Mouse (Mus musculus): ENCODE measurements at regions not wholly inside any gene's neighbourhood (a gene's known extent, or its start where the extent isn't known, plus 50 kb on each side); places are given as distances from the start of the nearest gene placed in this dataset.

DNA sequence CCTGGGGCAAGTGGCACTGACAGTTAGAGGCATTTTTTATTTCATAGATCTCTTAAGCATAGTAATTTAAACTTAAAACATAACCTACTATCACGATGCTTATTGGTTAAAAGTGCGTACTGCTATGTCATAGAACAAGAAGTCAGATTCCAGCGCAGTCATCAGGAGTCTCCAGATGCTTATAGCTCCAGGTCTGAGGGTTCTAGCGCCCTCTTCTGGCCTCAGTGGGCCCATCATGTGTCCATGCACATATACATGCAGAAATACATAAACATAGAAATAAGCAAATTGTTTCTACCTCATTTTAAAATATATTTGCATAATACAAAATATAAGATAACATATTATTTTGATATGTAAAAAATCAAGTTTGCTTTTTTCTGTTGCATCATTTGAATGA lies 1002.8 kb upstream of the Adgrl2 start:
- no peaks in the 10 kb centered on the region for H3K27me3 ChIP-seq (replicated peaks)
- H3K4me3 ChIP-seq (replicated peaks), result no peak overlapping the region
- no peaks in the 10 kb centered on the region for H3K9me3 ChIP-seq (replicated peaks)
- no peaks in the 10 kb centered on the region for H3K4me1 ChIP-seq
- no peak for ATAC-seq (ENCODE audit: low FRiP score)
- H3K9ac ChIP-seq (replicated peaks), result no peak overlapping the region
- no peaks in the 10 kb centered on the region for H3K36me3 ChIP-seq
- H3K4me2 ChIP-seq, result no peak overlapping the region
- WGBS, result 60% methylated on average over 4 of the region's 4 CpGs
- no peak overlapping the region for H3K27ac ChIP-seq (replicated peaks)

DNA sequence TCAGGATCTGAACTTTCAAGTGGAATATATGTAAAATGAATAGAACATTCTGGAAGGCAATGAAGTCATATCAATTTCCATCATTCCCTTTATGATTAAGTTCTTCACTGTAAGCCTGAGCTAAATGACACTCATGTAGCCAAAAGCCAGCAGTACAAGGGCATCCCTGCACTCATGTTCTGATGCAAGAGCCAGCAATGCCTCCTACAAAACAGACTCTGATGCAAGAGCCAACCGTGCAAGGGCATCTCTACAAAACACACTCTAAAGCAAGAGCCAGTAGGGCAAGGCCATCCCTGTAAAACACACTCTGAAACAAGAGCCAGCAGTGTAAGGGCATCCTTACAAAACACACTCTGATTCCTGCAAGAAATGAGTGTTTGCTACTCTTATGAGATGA lies 997.4 kb upstream of the Adgrl2 start:
- no peaks in the 10 kb centered on the region for H3K9me3 ChIP-seq (replicated peaks)
- no peak overlapping the region for H3K4me3 ChIP-seq (replicated peaks)
- no peaks in the 10 kb centered on the region for H3K27me3 ChIP-seq (replicated peaks)
- H3K27ac ChIP-seq (replicated peaks), result no peak overlapping the region
- H3K4me2 ChIP-seq, result no peak overlapping the region
- no peaks in the 10 kb centered on the region for H3K36me3 ChIP-seq
- H3K4me1 ChIP-seq, result no peaks in the 10 kb centered on the region
- 89% methylated on average over 1 of the region's 1 CpGs for WGBS
- ATAC-seq (ENCODE audit: low FRiP score), result no peak
- no peak overlapping the region for H3K9ac ChIP-seq (replicated peaks)

DNA sequence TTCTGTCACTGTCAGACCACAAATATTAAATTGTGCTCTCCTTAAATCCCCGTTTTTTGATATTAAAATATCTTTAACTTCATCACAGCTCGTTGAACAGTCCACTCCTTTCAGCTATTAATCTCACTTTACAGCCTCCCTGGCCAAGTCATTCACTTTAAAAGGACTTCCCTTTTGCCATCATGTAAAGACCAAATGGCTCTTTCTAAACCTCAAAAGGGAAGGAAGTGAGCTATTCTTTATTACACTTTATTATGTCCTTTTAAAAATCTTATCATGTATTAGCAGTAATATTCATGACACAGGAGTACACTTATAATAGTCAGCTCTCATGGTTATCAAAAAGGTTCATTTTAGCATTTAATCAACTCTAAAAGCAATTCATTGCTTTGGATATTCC lies 966.6 kb upstream of the Adgrl2 start:
- H3K27me3 ChIP-seq (replicated peaks), result no peaks in the 10 kb centered on the region
- no peak overlapping the region for H3K27ac ChIP-seq (replicated peaks)
- no peaks in the 10 kb centered on the region for H3K36me3 ChIP-seq
- ATAC-seq (ENCODE audit: low FRiP score), result no peak
- 50% methylated on average over 2 of the region's 2 CpGs for WGBS
- no peak overlapping the region for H3K4me2 ChIP-seq
- no peak overlapping the region for H3K9ac ChIP-seq (replicated peaks)
- no peaks in the 10 kb centered on the region for H3K9me3 ChIP-seq (replicated peaks)
- no peak overlapping the region for H3K4me3 ChIP-seq (replicated peaks)
- no peaks in the 10 kb centered on the region for H3K4me1 ChIP-seq

DNA sequence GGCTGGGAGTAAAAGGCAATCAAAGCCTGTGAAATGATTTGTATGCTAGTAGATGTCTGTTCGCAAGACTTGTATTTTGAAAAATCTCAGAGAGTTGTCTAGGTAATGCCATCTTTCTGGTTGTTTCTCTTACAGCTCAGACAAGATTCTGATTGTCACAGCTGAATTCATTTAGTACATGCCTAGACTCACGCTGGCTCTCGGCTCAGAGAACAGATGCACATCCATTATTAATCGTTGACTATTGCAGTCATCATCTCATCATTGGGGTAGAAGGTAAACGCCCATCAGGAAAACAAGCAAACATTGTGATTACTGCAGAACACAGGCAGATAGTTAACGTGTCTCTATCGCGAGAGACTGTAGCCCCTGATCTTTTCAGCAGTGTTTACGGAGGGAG lies 945.8 kb upstream of the Adgrl2 start:
- H3K27me3 ChIP-seq (replicated peaks), result no peaks in the 10 kb centered on the region
- H3K36me3 ChIP-seq, result no peaks in the 10 kb centered on the region
- H3K4me1 ChIP-seq, result no peaks in the 10 kb centered on the region
- H3K27ac ChIP-seq (replicated peaks), result no peak overlapping the region
- WGBS, result 70% methylated on average over 9 of the region's 9 CpGs
- no peak overlapping the region for H3K9ac ChIP-seq (replicated peaks)
- H3K4me2 ChIP-seq, result no peak overlapping the region
- H3K4me3 ChIP-seq (replicated peaks), result no peak overlapping the region
- no peaks in the 10 kb centered on the region for H3K9me3 ChIP-seq (replicated peaks)
- ATAC-seq (ENCODE audit: low FRiP score), result no peak

DNA sequence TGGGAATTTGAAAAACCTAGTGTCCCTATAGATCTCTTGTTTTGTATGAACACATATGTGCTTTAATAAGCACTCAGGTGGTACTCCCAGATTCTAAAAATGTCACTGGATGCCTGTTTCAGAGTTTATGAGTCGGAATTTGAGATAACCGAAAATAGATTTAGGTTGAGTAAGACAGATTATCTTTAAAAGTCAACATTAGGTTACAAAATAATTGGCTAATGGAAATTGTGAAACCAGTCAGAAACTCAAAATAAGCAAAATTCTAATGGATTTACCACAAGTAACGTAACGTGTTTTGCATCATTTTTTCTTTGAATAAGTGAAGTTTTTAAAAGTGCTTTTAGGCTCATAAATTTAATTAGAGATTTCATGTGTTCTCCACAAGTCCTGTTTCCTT lies 944.5 kb upstream of the Adgrl2 start:
- no peaks in the 10 kb centered on the region for H3K36me3 ChIP-seq
- no peak overlapping the region for H3K27ac ChIP-seq (replicated peaks)

DNA sequence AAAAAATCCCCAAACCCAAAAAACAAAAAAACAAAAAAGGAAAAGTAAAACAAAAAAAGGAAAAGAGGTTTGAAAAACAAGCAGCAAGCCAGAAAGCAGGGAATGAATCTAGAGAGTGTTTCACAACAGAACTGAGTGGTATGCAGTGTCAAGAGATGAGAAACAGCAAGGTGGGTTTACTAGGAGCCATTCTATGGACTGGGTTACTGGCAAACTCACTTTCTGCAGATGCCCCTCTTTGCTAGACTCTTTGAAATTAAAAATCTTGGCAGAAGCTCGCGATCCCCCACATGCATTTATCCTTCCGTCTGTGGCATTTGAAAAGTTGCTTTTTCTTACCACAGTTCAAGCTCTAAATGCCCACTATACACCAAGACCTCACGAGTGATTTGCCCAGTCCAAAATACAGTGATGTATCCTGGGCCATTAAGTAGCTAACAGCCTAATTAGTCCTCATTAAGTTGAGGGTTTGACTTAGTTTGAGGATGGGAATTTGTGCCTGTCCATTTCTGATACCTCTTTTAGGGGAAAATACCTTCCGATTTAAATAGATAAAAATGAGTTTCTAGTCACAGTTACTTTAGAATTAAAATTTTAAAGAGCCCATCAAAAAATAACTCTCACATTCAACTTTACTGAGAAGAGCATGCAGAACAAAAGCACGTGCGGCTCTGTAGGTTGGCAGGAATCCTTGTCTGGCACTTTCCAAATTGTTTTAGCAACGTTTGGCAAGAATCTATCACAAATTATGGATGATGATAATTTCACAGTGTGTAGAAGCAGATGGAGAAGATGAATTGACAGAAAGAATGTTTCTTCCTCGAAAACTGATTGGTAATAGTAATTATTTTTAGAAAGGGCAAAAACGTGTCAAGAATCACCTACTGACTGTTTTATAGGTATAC lies 938.4 kb upstream of the Adgrl2 start:
- 78% methylated on average over 10 of the region's 10 CpGs for WGBS
- Histone ChIP-seq H3K27me3 (replicated peaks) (no peaks in the 10 kb centered on the region), H3K27ac (replicated peaks) (no peak overlapping the region), H3K9me3 (replicated peaks) (no peaks in the 10 kb centered on the region), H3K4me3 (replicated peaks) (no peak overlapping the region), H3K9ac (replicated peaks) (no peak overlapping the region), H3K36me3 (no peaks in the 10 kb centered on the region), H3K4me1 (no peaks in the 10 kb centered on the region), H3K4me2 (no peak overlapping the region)
- ATAC-seq (ENCODE audit: low FRiP score), result no peak

More for the DNA sequence above, 944.5 kb upstream of the Adgrl2 start:
- Histone ChIP-seq H3K9ac (replicated peaks) (no peak overlapping the region), H3K4me2 (no peak overlapping the region), H3K4me1 (no peaks in the 10 kb centered on the region), H3K4me3 (replicated peaks) (no peak overlapping the region), H3K27me3 (replicated peaks) (no peaks in the 10 kb centered on the region), H3K9me3 (replicated peaks) (no peaks in the 10 kb centered on the region)
- ATAC-seq (ENCODE audit: low FRiP score), result no peak
- 84% methylated on average over 4 of the region's 4 CpGs for WGBS

DNA sequence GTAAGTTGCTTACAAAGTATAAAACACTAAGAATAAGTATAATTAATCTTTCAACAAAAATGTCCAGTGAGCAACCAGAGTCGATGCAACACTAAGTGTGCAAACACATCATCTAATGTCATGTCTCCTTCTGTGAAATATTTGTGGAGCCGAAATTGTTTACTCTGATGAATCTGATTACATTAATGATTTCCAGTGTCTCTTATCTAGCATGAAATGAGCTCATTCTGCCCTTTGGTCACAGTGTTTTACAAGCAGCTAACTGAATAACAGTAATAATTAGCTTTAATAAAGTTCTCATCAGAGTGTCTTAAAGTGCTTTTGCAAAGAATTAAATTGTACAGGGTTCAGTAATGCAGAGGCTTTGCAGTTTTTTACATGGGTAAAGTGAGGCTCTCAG lies 929.9 kb upstream of the Adgrl2 start:
- ATAC-seq (ENCODE audit: low FRiP score), result no peak
- H3K4me3 ChIP-seq (replicated peaks), result no peak overlapping the region
- 73% methylated on average over 2 of the region's 2 CpGs for WGBS
- no peaks in the 10 kb centered on the region for H3K4me1 ChIP-seq
- no peak overlapping the region for H3K27ac ChIP-seq (replicated peaks)
- no peaks in the 10 kb centered on the region for H3K27me3 ChIP-seq (replicated peaks)
- H3K4me2 ChIP-seq, result no peak overlapping the region
- H3K9me3 ChIP-seq (replicated peaks), result no peaks in the 10 kb centered on the region
- H3K9ac ChIP-seq (replicated peaks), result no peak overlapping the region
- H3K36me3 ChIP-seq, result no peaks in the 10 kb centered on the region

DNA sequence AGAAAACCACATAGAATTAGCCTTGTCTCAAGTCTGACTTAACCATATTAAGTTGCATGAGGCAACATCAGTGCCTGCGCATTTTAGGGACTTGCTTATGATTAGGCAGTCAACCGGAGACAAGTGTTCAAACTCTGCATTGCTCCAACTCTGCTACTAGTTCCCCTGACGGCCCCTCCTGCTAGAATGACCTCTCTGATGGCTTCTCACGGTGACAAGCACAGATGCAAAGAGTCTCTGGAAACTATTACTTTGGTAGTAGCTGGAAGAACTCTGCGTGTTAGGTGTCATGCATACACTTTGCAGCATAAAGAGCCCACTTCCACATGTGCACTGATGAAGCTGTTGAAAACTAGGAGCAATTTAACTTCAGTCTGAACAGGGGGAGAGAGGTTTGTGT lies 927.8 kb upstream of the Adgrl2 start:
- 80% methylated on average over 5 of the region's 5 CpGs for WGBS

DNA sequence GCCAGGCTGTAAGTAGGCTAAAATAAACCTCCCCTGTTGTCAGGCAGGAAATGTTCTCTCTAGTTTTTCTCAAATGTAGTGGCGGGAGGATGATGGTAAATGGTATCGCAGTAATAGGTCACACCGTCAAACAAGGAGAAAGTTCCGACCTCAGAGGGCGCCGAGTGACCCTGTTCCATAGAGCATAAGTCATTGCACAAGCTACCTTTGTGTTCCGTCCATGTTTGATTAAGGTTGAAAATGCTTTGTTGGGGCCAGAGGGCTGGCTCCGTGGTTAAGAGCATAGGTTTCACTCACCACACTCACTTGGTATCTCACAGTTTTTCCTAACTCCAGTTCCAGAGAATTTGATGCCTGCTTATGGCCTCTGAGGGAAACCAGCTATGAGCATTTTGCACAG lies 920.4 kb upstream of the Adgrl2 start:
- no peak overlapping the region for H3K4me2 ChIP-seq
- H3K4me1 ChIP-seq, result no peaks in the 10 kb centered on the region
- no peak overlapping the region for H3K27ac ChIP-seq (replicated peaks)
- no peaks in the 10 kb centered on the region for H3K36me3 ChIP-seq
- no peak for ATAC-seq (ENCODE audit: low FRiP score)
- no peaks in the 10 kb centered on the region for H3K9me3 ChIP-seq (replicated peaks)
- H3K9ac ChIP-seq (replicated peaks), result no peak overlapping the region
- H3K4me3 ChIP-seq (replicated peaks), result no peak overlapping the region
- H3K27me3 ChIP-seq (replicated peaks), result no peaks in the 10 kb centered on the region
- WGBS, result 78% methylated on average over 8 of the region's 8 CpGs

More for the DNA sequence above, 927.8 kb upstream of the Adgrl2 start:
- Histone ChIP-seq H3K9ac (replicated peaks) (no peak overlapping the region), H3K4me3 (replicated peaks) (no peak overlapping the region), H3K36me3 (no peaks in the 10 kb centered on the region), H3K4me1 (no peaks in the 10 kb centered on the region), H3K4me2 (no peak overlapping the region), H3K9me3 (replicated peaks) (no peaks in the 10 kb centered on the region), H3K27me3 (replicated peaks) (no peaks in the 10 kb centered on the region), H3K27ac (replicated peaks) (no peak overlapping the region)
- ATAC-seq (ENCODE audit: low FRiP score), result no peak

DNA sequence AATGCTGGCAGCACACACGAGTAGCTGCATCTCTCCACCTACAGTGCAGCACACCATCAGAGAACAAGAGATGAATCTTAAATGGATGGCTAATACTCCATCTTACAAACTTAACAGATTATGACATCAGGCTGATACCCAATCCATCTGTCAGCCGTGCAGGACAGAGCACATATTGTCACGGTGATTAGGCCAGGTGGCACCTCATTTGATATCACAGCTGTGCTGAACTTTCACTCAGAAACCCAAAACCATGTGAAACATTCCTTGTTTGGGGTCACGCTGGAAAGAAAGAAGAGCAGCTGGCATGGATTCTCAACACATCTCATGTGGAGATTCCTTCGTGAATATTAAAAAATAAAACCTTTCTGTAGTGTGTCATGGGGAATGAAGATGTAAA lies 911.4 kb upstream of the Adgrl2 start:
- no peak for ATAC-seq (ENCODE audit: low FRiP score)
- Histone ChIP-seq H3K27ac (replicated peaks) (no peak overlapping the region), H3K27me3 (replicated peaks) (no peaks in the 10 kb centered on the region), H3K9me3 (replicated peaks) (no peaks in the 10 kb centered on the region), H3K4me3 (replicated peaks) (no peak overlapping the region), H3K4me2 (no peak overlapping the region), H3K36me3 (no peaks in the 10 kb centered on the region), H3K4me1 (no peaks in the 10 kb centered on the region), H3K9ac (replicated peaks) (no peak overlapping the region)
- WGBS, result 69% methylated on average over 5 of the region's 5 CpGs

DNA sequence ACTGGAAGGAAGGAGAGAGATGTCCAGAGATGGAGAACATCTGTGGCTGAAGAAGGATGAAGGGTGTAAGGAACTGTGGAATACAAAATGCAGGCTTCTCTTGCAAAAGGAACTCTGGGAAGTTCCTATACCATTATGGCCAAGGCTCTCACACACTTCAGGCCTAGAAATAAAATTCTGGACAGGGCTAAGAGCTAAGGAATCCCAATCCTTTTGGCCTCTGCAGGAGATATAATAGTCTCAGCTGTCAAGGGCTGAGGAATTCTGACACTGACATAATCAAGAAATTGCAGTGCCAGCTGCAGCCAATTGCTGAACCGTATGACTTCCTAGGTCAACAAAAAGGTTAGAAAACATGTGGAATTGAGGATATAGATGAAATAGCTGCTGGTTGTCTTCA lies 886.2 kb upstream of the Adgrl2 start:
- no peaks in the 10 kb centered on the region for H3K4me1 ChIP-seq
- no peaks in the 10 kb centered on the region for H3K9me3 ChIP-seq (replicated peaks)
- H3K27me3 ChIP-seq (replicated peaks), result no peaks in the 10 kb centered on the region
- no peak overlapping the region for H3K9ac ChIP-seq (replicated peaks)
- WGBS, result 81% methylated on average over 1 of the region's 1 CpGs
- no peak overlapping the region for H3K4me2 ChIP-seq
- H3K4me3 ChIP-seq (replicated peaks), result no peak overlapping the region
- no peak overlapping the region for H3K27ac ChIP-seq (replicated peaks)
- ATAC-seq (ENCODE audit: low FRiP score), result no peak
- H3K36me3 ChIP-seq, result no peaks in the 10 kb centered on the region

DNA sequence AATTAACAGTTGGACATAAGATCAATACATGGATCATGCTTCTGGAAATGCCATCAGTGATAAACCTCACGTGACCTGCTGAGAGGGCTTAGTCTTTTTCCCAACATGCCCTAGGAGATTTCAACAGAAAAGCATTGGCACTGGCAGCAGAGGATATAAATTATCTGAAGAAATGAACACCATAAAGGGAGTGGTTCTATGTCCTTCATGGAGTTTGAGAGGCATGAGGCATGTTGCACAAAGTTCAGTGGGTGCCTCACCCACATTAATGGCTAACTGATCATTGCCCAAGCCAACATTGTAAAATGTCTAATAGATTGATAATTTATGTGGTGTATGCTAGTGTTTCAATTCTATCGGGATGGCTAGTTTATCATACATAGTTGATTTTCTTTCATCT lies 875.6 kb upstream of the Adgrl2 start:
- Histone ChIP-seq H3K4me3 (replicated peaks) (no peak overlapping the region), H3K4me2 (no peak overlapping the region), H3K9ac (replicated peaks) (no peak overlapping the region), H3K36me3 (no peaks in the 10 kb centered on the region), H3K27ac (replicated peaks) (no peak overlapping the region), H3K4me1 (no peaks in the 10 kb centered on the region), H3K9me3 (replicated peaks) (no peaks in the 10 kb centered on the region), H3K27me3 (replicated peaks) (no peaks in the 10 kb centered on the region)
- no peak for ATAC-seq (ENCODE audit: low FRiP score)
- 72% methylated on average over 2 of the region's 2 CpGs for WGBS

All from neural tube, embryonic 15.5 days (tissue).